Mouse (Mus musculus) cerebral cortex, adult 2 months (tissue): Measurements from ENCODE around the gene Tuba3a.

ENCODE experiments used
- WGBS: fragments of 180-500 bp; shearing (Covaris S2); methylation state at CpG from one replicate; pipeline ENCODE4 v1.1.7; 2018; 5-methylcytosine and 5-hydroxymethylcytosine counted together

Gene Tuba3a

DNA sequence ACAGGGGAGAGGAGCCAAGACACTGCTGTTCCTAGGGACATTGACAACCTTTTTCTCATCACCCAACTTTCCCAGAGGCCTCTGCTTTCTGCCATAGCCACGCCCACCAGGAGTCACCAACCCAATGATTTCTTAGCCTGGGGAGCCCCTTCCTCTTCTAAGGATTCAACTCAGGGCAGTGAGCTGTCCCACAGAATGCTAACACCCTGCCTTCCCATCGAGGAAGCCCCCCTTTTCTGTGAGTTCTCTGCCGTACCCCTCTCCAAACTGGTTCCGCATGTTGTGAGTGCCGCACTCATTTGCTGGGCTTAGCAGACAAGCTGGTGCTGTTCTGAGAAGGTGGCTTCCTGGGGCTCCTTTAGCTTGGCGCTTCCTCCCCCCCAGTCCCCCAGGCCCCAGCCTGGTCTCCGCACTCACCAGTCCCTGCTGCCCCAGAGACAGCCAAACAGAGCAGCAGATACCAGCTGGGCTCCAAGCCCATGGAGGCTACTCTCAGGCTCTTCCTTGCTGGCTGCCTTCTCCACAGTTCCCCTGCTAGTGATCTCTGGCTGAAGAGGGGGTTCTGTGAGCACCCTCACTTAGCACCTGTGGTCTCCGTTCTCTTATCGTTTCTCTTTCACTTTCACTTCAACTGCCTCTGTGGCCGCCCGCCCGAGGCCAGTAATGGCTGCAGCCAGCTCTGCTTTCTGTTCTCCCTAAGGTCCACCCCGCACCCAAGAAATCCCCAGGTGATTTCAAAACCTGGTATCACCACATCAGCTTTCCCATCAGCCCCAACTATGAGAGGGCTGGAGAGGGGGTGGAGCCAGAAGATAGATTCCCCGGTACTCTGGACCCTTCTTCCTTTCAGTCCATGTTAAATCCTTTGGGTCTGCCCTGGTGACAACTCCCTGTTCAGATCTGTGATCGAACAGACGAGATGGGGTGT lies 54.5 kb downstream of the Tuba3a start, which contains the start of gene Tapbpl:
Gene Tapbpl (minus strand): TSS at position 744 of the 928 bp plus-strand sequence.
- WGBS = 15% methylated on average over 16 of the region's 16 CpGs

DNA sequence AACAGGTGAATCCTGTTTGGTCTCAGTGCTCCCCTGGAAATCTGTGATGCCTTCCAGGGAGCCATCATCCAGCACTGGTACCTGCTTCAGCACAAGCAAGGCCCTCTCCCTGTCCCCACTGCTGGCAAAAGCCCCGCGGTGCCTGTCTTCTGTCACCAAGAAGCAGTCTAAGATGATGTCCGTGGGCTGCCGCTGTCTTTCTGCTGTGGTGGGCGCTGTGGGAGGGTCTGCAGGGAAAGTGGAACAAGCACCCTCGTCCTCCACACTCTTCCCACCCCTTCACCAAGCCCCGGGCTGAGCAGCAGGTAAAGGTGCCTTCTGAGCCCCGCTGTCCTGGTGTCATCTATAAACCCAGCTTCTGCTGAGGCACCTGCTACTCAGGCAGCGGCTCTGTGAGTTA lies 55.3 kb downstream of the Tuba3a start:
- 61% methylated on average over 9 of the region's 9 CpGs for WGBS
